Mouse (Mus musculus): ENCODE data around the gene Ehd4. TPM values are rescaled to one million over a fixed set of nuclear protein-coding genes. Genes with fewer than 3 reads are reported as not detected.

Gene Ehd4
- polyA plus RNA-seq, 1 experiment: 19.5 TPM

DNA sequence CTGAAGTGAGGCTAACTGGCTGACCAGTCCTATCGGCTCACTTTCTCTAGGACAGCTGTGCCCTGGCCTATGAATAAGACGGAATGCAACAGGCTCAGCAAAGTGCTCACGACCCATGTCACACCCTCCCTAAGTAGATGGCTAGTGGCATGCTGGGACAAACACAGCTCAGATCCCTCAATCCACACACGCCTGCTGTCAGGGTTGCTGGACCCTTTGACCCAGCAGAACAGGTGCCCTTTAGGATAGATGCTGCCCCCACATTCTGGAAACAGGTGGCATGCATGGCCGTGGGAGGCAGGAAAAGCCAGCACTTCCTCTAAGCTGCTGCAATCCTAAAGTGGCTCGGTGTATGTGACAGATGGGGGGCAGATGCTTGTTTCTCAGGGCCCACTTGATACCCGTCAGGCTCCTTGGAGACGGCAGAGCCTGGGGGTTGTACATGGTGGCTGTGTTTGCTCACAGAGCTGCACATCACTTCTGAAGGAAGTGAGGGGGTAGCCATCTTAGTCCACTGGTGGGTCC lies 84.9 kb downstream of the Ehd4 start:
- no peak overlapping the region for H3K4me3 ChIP-seq (ENCODE audit: insufficient read depth, low read length)
- no peaks in the 10 kb centered on the region for H3K4me1 ChIP-seq (ENCODE audit: control insufficient read depth, insufficient read depth, low read length)
- no peak overlapping the region for H3K27ac ChIP-seq (ENCODE audit: insufficient read depth, low read length)
- no peak for TF ChIP-seq CTCF (IDR thresholded peaks at IDR 0.05; ENCODE audit: borderline replicate concordance, insufficient read depth, low read length)
- TF ChIP-seq POLR2A (IDR thresholded peaks at IDR 0.05; ENCODE audit: low read depth, low read length): no peak

GRCm38 (mm10) chr2:120068555-120069465 lies 85.6 kb downstream of the Ehd4 start:
- Histone ChIP-seq H3K4me1 (ENCODE audit: control insufficient read depth, insufficient read depth, low read length) (no peaks in the 10 kb centered on the region), H3K27ac (ENCODE audit: insufficient read depth, low read length) (no peak overlapping the region), H3K4me3 (ENCODE audit: insufficient read depth, low read length) (no peak overlapping the region)
- TF ChIP-seq POLR2A (IDR thresholded peaks at IDR 0.05; ENCODE audit: low read depth, low read length): no peak
- peak; percentile 59; the same call in 1 of the 2 replicates for TF ChIP-seq CTCF (IDR thresholded peaks at IDR 0.05; ENCODE audit: borderline replicate concordance, insufficient read depth, low read length)

GRCm38 (mm10) chr2:120066224-120066623 lies 88.2 kb downstream of the Ehd4 start:
- H3K4me3 ChIP-seq (ENCODE audit: insufficient read depth, low read length): no peak overlapping the region
- no peak overlapping the region for H3K27ac ChIP-seq (ENCODE audit: insufficient read depth, low read length)
- H3K4me1 ChIP-seq (ENCODE audit: control insufficient read depth, insufficient read depth, low read length): no peaks in the 10 kb centered on the region
- TF ChIP-seq CTCF (IDR thresholded peaks at IDR 0.05; ENCODE audit: borderline replicate concordance, insufficient read depth, low read length) (no peak), POLR2A (IDR thresholded peaks at IDR 0.05; ENCODE audit: low read depth, low read length) (no peak)

GRCm38 (mm10) chr2:120065243-120065642 lies 89.2 kb downstream of the Ehd4 start:
- TF ChIP-seq POLR2A (IDR thresholded peaks at IDR 0.05; ENCODE audit: low read depth, low read length) (no peak), CTCF (IDR thresholded peaks at IDR 0.05; ENCODE audit: borderline replicate concordance, insufficient read depth, low read length) (no peak)

GRCm38 (mm10) chr2:120064639-120065038 lies 89.8 kb downstream of the Ehd4 start:
- Histone ChIP-seq H3K4me1 (ENCODE audit: control insufficient read depth, insufficient read depth, low read length) (no peaks in the 10 kb centered on the region), H3K4me3 (ENCODE audit: insufficient read depth, low read length) (no peak overlapping the region), H3K27ac (ENCODE audit: insufficient read depth, low read length) (no peak overlapping the region)
- no peak for TF ChIP-seq CTCF (IDR thresholded peaks at IDR 0.05; ENCODE audit: borderline replicate concordance, insufficient read depth, low read length)
- TF ChIP-seq POLR2A (IDR thresholded peaks at IDR 0.05; ENCODE audit: low read depth, low read length): no peak

More at GRCm38 (mm10) chr2:120065243-120065642, 89.2 kb downstream of the Ehd4 start:
- no peak overlapping the region for H3K27ac ChIP-seq (ENCODE audit: insufficient read depth, low read length)
- no peaks in the 10 kb centered on the region for H3K4me1 ChIP-seq (ENCODE audit: control insufficient read depth, insufficient read depth, low read length)
- no peak overlapping the region for H3K4me3 ChIP-seq (ENCODE audit: insufficient read depth, low read length)

DNA sequence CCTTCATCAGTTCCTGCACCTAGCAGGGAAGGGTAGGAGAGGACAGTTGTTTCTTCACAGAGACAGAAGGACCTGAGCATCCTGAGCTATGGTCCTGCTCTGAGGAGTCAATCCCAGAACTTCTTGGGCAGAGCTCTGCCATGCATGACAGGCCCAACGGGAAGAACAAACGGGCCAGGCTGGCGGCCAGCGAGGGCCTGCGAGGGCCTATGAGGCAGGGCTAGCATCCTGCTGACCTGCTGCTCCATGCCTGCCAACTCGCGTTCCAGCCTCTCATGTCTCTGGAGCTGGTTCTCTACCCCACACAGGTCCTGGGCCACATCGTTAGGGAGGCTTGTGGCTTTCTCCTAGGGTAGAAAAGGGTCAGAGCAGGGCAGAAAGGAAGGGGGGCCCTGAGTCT lies 92.2 kb downstream of the Ehd4 start:
- Histone ChIP-seq H3K4me3 (ENCODE audit: insufficient read depth, low read length) (no peak overlapping the region), H3K27ac (ENCODE audit: insufficient read depth, low read length) (no peak overlapping the region), H3K4me1 (ENCODE audit: control insufficient read depth, insufficient read depth, low read length) (no peaks in the 10 kb centered on the region)
- TF ChIP-seq CTCF (IDR thresholded peaks at IDR 0.05; ENCODE audit: borderline replicate concordance, insufficient read depth, low read length) (no peak), POLR2A (IDR thresholded peaks at IDR 0.05; ENCODE audit: low read depth, low read length) (no peak)

GRCm38 (mm10) chr2:120060651-120061050 lies 93.8 kb downstream of the Ehd4 start:
- no peak overlapping the region for H3K27ac ChIP-seq (ENCODE audit: insufficient read depth, low read length)

GRCm38 (mm10) chr2:120060190-120060589 lies 94.2 kb downstream of the Ehd4 start:
- Histone ChIP-seq H3K27ac (ENCODE audit: insufficient read depth, low read length) (no peak overlapping the region), H3K4me3 (ENCODE audit: insufficient read depth, low read length) (no peak overlapping the region), H3K4me1 (ENCODE audit: control insufficient read depth, insufficient read depth, low read length) (no peaks in the 10 kb centered on the region)
- no peak for TF ChIP-seq CTCF (IDR thresholded peaks at IDR 0.05; ENCODE audit: borderline replicate concordance, insufficient read depth, low read length)

More at GRCm38 (mm10) chr2:120060651-120061050, 93.8 kb downstream of the Ehd4 start:
- H3K4me1 ChIP-seq (ENCODE audit: control insufficient read depth, insufficient read depth, low read length): no peaks in the 10 kb centered on the region
- TF ChIP-seq POLR2A (IDR thresholded peaks at IDR 0.05; ENCODE audit: low read depth, low read length) (no peak), CTCF (IDR thresholded peaks at IDR 0.05; ENCODE audit: borderline replicate concordance, insufficient read depth, low read length) (no peak)
- no peak overlapping the region for H3K4me3 ChIP-seq (ENCODE audit: insufficient read depth, low read length)

DNA sequence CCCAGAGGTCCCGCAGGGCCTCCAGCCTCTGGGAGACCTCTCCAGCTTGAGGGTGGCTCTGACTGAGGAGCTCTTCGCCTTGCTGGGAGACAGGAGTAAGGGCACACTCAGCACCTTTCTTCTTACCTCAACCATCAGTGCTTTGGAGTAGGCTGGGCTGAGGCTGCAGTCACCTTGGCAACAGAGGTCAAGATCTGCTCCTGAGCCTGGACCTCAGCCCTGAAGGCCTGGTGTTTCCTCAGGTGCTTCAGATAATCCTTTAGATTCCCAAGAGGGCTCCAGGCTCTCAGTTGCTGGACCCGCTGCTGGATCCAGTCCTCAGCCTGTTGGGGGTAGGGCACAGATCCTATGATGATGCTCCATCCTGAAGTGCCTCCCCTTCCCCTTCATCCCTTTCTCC lies 94.9 kb downstream of the Ehd4 start:
- H3K27ac ChIP-seq (ENCODE audit: insufficient read depth, low read length): no peak overlapping the region
- no peak for TF ChIP-seq CTCF (IDR thresholded peaks at IDR 0.05; ENCODE audit: borderline replicate concordance, insufficient read depth, low read length)
- no peak for TF ChIP-seq POLR2A (IDR thresholded peaks at IDR 0.05; ENCODE audit: low read depth, low read length)

DNA sequence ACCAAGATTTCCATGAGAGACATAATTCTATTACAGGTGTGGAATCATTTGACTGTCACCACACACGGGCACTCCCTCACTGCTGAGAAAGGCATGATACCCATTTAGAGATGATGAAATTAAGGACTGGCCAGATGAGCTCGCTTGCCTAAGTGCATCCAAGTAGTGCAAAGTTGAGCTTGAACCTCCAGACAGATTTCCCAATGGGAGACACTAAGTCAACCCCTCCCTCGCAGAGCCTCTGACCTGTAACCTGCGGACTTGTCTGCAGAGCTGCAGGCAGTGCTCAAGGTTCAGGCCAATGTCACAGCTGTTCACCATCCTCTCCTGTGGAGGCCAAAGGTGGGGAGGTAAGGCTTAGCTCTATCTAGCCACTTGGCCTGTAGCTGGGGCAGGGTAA lies 95.6 kb downstream of the Ehd4 start:
- Histone ChIP-seq H3K4me3 (ENCODE audit: insufficient read depth, low read length) (no peak overlapping the region), H3K27ac (ENCODE audit: insufficient read depth, low read length) (no peak overlapping the region), H3K4me1 (ENCODE audit: control insufficient read depth, insufficient read depth, low read length) (no peaks in the 10 kb centered on the region)
- TF ChIP-seq POLR2A (IDR thresholded peaks at IDR 0.05; ENCODE audit: low read depth, low read length): no peak
- TF ChIP-seq CTCF (IDR thresholded peaks at IDR 0.05; ENCODE audit: borderline replicate concordance, insufficient read depth, low read length): no peak

More for the DNA sequence above, 94.9 kb downstream of the Ehd4 start:
- Histone ChIP-seq H3K4me3 (ENCODE audit: insufficient read depth, low read length) (no peak overlapping the region), H3K4me1 (ENCODE audit: control insufficient read depth, insufficient read depth, low read length) (no peaks in the 10 kb centered on the region)

All from embryonic fibroblast, embryonic 13.5 days (primary cell).